Mouse (Mus musculus) heart, embryonic 14.5 days (tissue): Measurements from ENCODE around the gene Pex14. TPM values are rescaled to one million over a fixed set of nuclear protein-coding genes. Genes with fewer than 3 reads are reported as not detected.

ENCODE experiments used
- ATAC-seq: fragments of 200-750 bp; cut with Nextera tagmentation; 2 replicates; pipeline ENCODE4 v1.8.0; 2017; ENCODE audit warnings: low read depth, moderate TSS enrichment; ENCODE audit not compliant: insufficient number of reproducible peaks, insufficient read depth, low FRiP score
- H3K27ac ChIP-seq, 2 experiments: fragments of 200-500 bp in 1 of 2; fragments of 300-500 bp in 1 of 2; sonication (generic) in 1 of 2; replicated peaks in 1 of 2; 2 replicates each; pipeline ENCODE4 v1.5.1; 2012 to 2014; ENCODE audit warnings: low read depth in 2 of 2, low read length in 2 of 2, control low read depth in 1 of 2, mild to moderate bottlenecking in 1 of 2, mixed read lengths in 1 of 2; ENCODE audit not compliant: control insufficient read depth in 1 of 2, insufficient read depth in 1 of 2
- H3K27me3 ChIP-seq: fragments of 300-500 bp; sonication (generic); 2 replicates; pipeline ENCODE4 v1.6.1; 2014; ENCODE audit warnings: mild to moderate bottlenecking, low read length, control low read depth; ENCODE audit not compliant: control insufficient read depth, insufficient read depth
- H3K36me3 ChIP-seq: fragments of 300-500 bp; sonication (generic); 2 replicates; pipeline ENCODE4 v1.6.1; 2014; ENCODE audit warnings: mild to moderate bottlenecking, control low read depth, low read length, mixed read lengths; ENCODE audit not compliant: control insufficient read depth, insufficient read depth
- H3K4me1 ChIP-seq, 2 experiments: fragments of 200-500 bp in 1 of 2; fragments of 300-500 bp in 1 of 2; sonication (generic) in 1 of 2; 2 replicates each; pipeline ENCODE4 v1.6.1; 2012 to 2014; ENCODE audit warnings: low read length in 2 of 2, control low read depth in 1 of 2, mixed read lengths in 1 of 2; ENCODE audit not compliant: control insufficient read depth in 2 of 2, insufficient read depth in 2 of 2
- H3K4me2 ChIP-seq: fragments of 300-500 bp; sonication (generic); 2 replicates; pipeline ENCODE4 v1.6.1; 2014; ENCODE audit warnings: mild to moderate bottlenecking, low read length
- H3K4me3 ChIP-seq, 2 experiments: fragments of 200-500 bp in 1 of 2; fragments of 300-500 bp in 1 of 2; sonication (generic) in 1 of 2; 2 replicates each; pipeline ENCODE4 v1.5.1; 2012 to 2014; ENCODE audit warnings: low read length in 2 of 2, mild to moderate bottlenecking in 2 of 2, control low read depth in 1 of 2, low read depth in 1 of 2, moderate library complexity in 1 of 2; ENCODE audit not compliant: control insufficient read depth in 1 of 2, insufficient read depth in 1 of 2
- H3K9ac ChIP-seq: fragments of 300-500 bp; sonication (generic); 2 replicates; pipeline ENCODE4 v1.6.1; 2014; ENCODE audit warnings: mild to moderate bottlenecking, low read length
- H3K9me3 ChIP-seq: fragments of 300-500 bp; sonication (generic); 2 replicates; pipeline ENCODE4 v1.6.1; 2016; ENCODE audit warnings: low read length, control low read depth; ENCODE audit not compliant: control insufficient read depth
- WGBS: fragments of 180-500 bp; shearing (Covaris S2); extraction: QIAGEN DNeasy Blood & Tissue Kit; methylation state at CpG from one replicate; pipeline ENCODE4 v1.1.7; 2014; 5-methylcytosine and 5-hydroxymethylcytosine counted together
- polyA plus RNA-seq: library from polyadenylated mRNA; unstranded; fragments of >200 nt; fragmentation: Nextera tagmentation; extraction: Ambion mirVana; gene quantifications from 2 replicates; pipeline ENCODE4 v1.2.1, GENCODE M21; 2014

The Pex14 gene
- polyA plus RNA-seq, 1 experiment from 2014 or later, result 31.2 TPM

DNA sequence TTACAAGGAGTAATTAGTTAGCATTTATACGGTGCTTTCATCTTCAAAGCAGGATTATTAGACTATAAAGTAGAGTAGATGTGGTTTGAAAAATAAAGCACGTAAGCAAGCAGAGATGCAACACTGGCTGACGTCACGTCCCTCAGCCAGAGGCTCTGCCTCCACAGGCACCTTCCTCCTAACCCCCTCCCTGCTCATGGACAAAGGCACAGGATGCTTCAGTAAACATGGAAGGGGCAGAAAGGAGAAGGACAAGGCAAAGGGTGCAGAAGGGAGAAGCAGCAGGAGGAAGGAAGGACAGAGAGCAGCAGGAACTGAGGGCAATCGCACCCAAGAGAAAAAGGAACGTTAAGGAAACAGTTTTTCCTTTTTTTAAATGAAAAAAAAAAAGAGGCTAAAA lies 43.8 kb downstream of the Pex14 start:
- Histone ChIP-seq H3K36me3 (0 out of 2 replicates have a peak, but pooled peaks cover 3% of the 10 kb centered on the region), H3K27ac (no peak overlapping the region), H3K9ac (no peak overlapping the region), H3K4me2 (no peak overlapping the region), H3K27me3 (no peaks in the 10 kb centered on the region), H3K9me3 (no peaks in the 10 kb centered on the region), H3K4me3 (no peak overlapping the region), H3K4me1 (peaks cover 29 to 39% of the 10 kb centered on the region in 2 experiments)
- ATAC-seq, result no peak
- WGBS, result 76% methylated on average over 6 of the region's 6 CpGs

DNA sequence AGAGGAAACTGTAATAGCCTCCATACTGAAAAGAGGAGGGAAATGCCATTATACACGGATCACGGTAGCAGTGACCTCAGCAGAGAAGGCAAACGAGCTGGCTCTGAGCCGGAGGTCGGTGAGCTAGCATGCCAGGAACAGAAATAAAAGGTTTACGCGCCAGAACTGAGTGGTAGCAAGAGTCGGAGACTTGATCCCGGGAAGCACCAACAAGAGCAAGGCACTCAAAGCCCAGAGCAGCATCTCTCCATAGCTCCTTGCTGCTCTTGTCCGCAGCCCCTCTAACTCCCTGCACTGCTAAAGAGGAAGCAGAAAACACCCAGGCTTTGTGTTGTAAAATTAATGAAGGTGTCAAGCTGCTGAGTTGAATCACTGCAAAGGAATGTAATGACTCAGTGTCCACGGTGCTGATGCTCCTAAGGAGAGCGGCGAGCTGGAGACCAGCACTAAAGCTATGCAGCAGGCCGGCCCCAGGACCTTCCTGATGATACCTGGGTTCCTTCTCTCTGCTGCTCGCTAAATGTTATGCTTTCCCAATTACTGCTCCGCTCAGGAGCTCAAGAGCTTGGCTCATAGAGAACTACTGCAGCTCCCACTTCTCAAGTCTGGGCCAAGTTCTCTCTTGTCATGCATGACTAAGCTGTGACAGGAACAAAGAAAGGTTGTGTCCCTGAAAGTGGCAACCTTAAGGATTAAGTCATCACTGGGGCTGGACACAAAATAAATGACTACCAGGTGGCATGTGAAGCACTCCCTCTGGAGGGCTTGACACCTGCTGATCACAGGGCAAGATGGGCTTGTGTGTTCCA lies 50.1 kb downstream of the Pex14 start:
- peak; percentile 55 for ATAC-seq
- Histone ChIP-seq H3K4me2 (peak overlapping the region; percentile 57), H3K27ac (peak overlapping the region; percentile 77 to 87), H3K9ac (peak overlapping the region; percentile 47), H3K9me3 (no peaks in the 10 kb centered on the region), H3K36me3 (0 out of 2 replicates have a peak, but pooled peaks cover 3% of the 10 kb centered on the region), H3K27me3 (no peaks in the 10 kb centered on the region), H3K4me1 (peaks cover 37 to 55% of the 10 kb centered on the region in 2 experiments), H3K4me3 (0 out of 4 replicates have a peak overlapping the region, but pooled peaks of 1 of the 2 experiments have one; percentile 1)
- WGBS, result 3% methylated on average over 16 of the region's 16 CpGs

DNA sequence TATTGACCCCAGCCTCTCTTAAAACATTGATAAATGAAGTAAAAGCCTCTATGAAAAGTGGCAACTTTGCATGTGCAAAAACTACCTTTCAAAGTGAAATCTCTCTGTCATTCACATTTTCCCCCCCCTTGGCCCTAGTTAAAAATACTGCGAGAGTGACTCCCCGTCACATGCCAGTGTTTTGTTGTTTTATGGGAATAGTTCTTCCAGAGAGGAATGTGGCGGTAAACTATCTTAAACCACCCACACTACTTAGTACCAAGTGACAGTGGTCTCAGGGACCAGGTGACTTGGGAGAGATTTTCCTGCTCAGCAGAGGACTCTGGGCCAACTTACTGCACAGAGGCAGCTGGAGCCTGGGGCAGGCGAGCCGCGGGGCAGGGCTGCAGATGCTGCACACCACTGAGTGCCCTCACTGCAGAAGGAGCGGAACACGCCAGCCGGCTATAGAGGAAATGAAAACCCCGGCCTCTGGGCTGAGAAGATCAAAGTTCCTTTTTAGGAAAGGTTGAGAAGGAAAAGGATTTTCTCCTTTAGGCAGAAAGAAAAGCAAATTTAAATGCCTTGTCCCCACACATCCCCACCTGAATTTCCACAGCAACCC lies 50.9 kb downstream of the Pex14 start:
- Histone ChIP-seq H3K4me2 (peak overlapping the region; percentile 57), H3K27me3 (no peaks in the 10 kb centered on the region), H3K4me1 (peaks cover 37 to 55% of the 10 kb centered on the region in 2 experiments), H3K9ac (peak overlapping the region; percentile 47), H3K36me3 (0 out of 2 replicates have a peak, but pooled peaks cover under 1% of the 10 kb centered on the region), H3K9me3 (no peaks in the 10 kb centered on the region), H3K27ac (peak overlapping the region; percentile 77 to 87), H3K4me3 (0 out of 4 replicates have a peak overlapping the region, but pooled peaks of 1 of the 2 experiments have one; percentile 1)
- WGBS, result 29% methylated on average over 10 of the region's 10 CpGs
- ATAC-seq, result no peak

GRCm38 (mm10) chr4:149047360-149047759 lies 52.3 kb downstream of the Pex14 start:
- H3K9ac ChIP-seq, result peak overlapping the region; percentile 67
- peak overlapping the region in 1 of 2 experiments; percentile 77; a peak in 2 of 4 replicates for H3K27ac ChIP-seq
- 0 out of 2 replicates have a peak, but pooled peaks have one; percentile 43 for ATAC-seq

GRCm38 (mm10) chr4:149045885-149046284 lies 53.8 kb downstream of the Pex14 start:
- H3K27me3 ChIP-seq, result no peaks in the 10 kb centered on the region
- H3K4me2 ChIP-seq, result peak overlapping the region; percentile 16; the same call in 1 of the 2 replicates
- ATAC-seq, result no peak
- peaks cover 6% of the 10 kb centered on the region for H3K36me3 ChIP-seq
- H3K27ac ChIP-seq, result peak overlapping the region; percentile 67 to 77
- no peak overlapping the region for H3K4me3 ChIP-seq
- H3K9me3 ChIP-seq, result no peaks in the 10 kb centered on the region
- WGBS, result 18% methylated on average over 5 of the region's 5 CpGs
- H3K4me1 ChIP-seq, result peaks cover 37 to 55% of the 10 kb centered on the region in 2 experiments
- H3K9ac ChIP-seq, result peak overlapping the region; percentile 46

More at GRCm38 (mm10) chr4:149047360-149047759, 52.3 kb downstream of the Pex14 start:
- Histone ChIP-seq H3K4me3 (peak overlapping the region; percentile 15 to 18; a peak in 1 of 4 replicates), H3K27me3 (no peaks in the 10 kb centered on the region), H3K36me3 (no peaks in the 10 kb centered on the region), H3K9me3 (no peaks in the 10 kb centered on the region), H3K4me2 (peak overlapping the region; percentile 56), H3K4me1 (peaks cover 37 to 55% of the 10 kb centered on the region in 2 experiments)
- 3% methylated on average over 10 of the region's 10 CpGs for WGBS

DNA sequence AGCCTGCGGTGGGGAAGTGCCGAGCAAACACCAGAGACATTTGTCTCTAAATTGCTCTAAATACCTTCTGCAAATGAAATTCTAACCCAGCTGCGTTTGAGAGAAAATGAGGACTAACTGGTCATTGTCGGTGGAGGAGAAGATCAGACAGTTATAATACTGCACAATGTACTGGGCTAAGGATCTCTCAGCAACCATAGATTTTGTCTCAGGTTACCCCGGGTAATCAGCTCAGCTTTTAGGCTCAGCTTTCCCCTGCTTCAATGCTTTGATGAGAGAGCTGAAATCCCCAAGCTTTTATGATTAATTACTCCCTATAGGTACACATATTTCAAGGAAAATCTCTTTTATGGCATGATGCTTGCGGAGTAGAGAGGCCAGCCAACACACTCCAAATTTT lies 59.4 kb downstream of the Pex14 start:
- H3K4me2 ChIP-seq, result no peak overlapping the region
- no peak overlapping the region for H3K27ac ChIP-seq
- peaks cover 0 to 2% of the 10 kb centered on the region in 2 experiments; a peak in 3 of 4 replicates for H3K4me1 ChIP-seq
- H3K9ac ChIP-seq, result no peak overlapping the region
- WGBS, result 81% methylated on average over 6 of the region's 6 CpGs
- no peak overlapping the region for H3K4me3 ChIP-seq
- no peaks in the 10 kb centered on the region for H3K9me3 ChIP-seq
- H3K36me3 ChIP-seq, result peaks cover 15% of the 10 kb centered on the region
- no peaks in the 10 kb centered on the region for H3K27me3 ChIP-seq
- no peak for ATAC-seq

GRCm38 (mm10) chr4:149037706-149038105 lies 62.0 kb downstream of the Pex14 start:
- Histone ChIP-seq H3K4me3 (no peak overlapping the region), H3K9ac (no peak overlapping the region), H3K27me3 (no peaks in the 10 kb centered on the region), H3K9me3 (no peaks in the 10 kb centered on the region), H3K4me2 (no peak overlapping the region), H3K36me3 (peaks cover 15% of the 10 kb centered on the region), H3K4me1 (no peaks in the 10 kb centered on the region; a peak in 1 of 4 replicates), H3K27ac (no peak overlapping the region)
- ATAC-seq, result no peak
- 65% methylated on average over 6 of the region's 6 CpGs for WGBS
